Mouse (Mus musculus) erythroblast, embryonic 14.5 days (primary cell): ENCODE measurements around the gene Kif26b.

Experiments
- GATA1 ChIP-seq: IDR thresholded peaks from 2 replicates; pipeline ENCODE4 v1.6.1; 2012; ENCODE audit warnings: low read length, inconsistent platforms, mixed read lengths
- TAL1 ChIP-seq: IDR thresholded peaks from 3 replicates; pipeline ENCODE4 v1.6.1; 2012; ENCODE audit warnings: low read length, inconsistent platforms, mixed read lengths

GRCm38 (mm10) chr1:178668907-178669306 lies 140.0 kb downstream of the Kif26b start:
- no peak for TF ChIP-seq TAL1
- TF ChIP-seq GATA1, result no peak
